Mouse (Mus musculus) myocyte (in vitro differentiated cells): Measurements from ENCODE around the gene Pcp4.

Source experiments
- CEBPB ChIP-seq: IDR thresholded peaks from 2 replicates; pipeline ENCODE4 v1.6.1; 2011; ENCODE audit warnings: mild to moderate bottlenecking, moderate library complexity; ENCODE audit not compliant: poor library complexity, insufficient read depth, severe bottlenecking
- E2F4 ChIP-seq: IDR thresholded peaks from one replicate; pipeline ENCODE4 v1.6.1; 2011; ENCODE audit warnings: mild to moderate bottlenecking, control low read depth, moderate library complexity; ENCODE audit not compliant: insufficient read depth
- MAX ChIP-seq: IDR thresholded peaks from one replicate; pipeline ENCODE4 v1.6.1; 2011; ENCODE audit warnings: low read depth, mild to moderate bottlenecking, control low read depth
- MYOG ChIP-seq, 3 experiments: IDR thresholded peaks; one replicate each; pipeline ENCODE4 v1.6.1; 2011; ENCODE audit warnings: control low read depth in 2 of 3, low read depth in 2 of 3, mild to moderate bottlenecking in 2 of 3; ENCODE audit not compliant: insufficient read length in 2 of 3, control insufficient read depth in 1 of 3, insufficient read depth in 1 of 3
- POLR2A ChIP-seq: IDR thresholded peaks from one replicate; pipeline ENCODE4 v1.6.1; 2011; ENCODE audit warnings: low read depth, mild to moderate bottlenecking, control low read depth, moderate library complexity; ENCODE audit not compliant: insufficient read length
- SRF ChIP-seq: IDR thresholded peaks from one replicate; pipeline ENCODE4 v1.6.1; 2011; ENCODE audit warnings: low read depth; ENCODE audit not compliant: control insufficient read depth, insufficient read length
- USF1 ChIP-seq: IDR thresholded peaks from one replicate; pipeline ENCODE4 v1.6.1; 2011; ENCODE audit warnings: low read depth, mild to moderate bottlenecking, control low read depth, moderate library complexity

- no peak for TF ChIP-seq CEBPB
- TF ChIP-seq E2F4, result no peak
- TF ChIP-seq POLR2A, result no peak
- no peak for TF ChIP-seq USF1
- TF ChIP-seq MAX, result no peak
- TF ChIP-seq SRF, result no peak
- no peak for TF ChIP-seq MYOG (IDR thresholded peaks at IDR 0.05; ENCODE audit: control insufficient read depth in 1 of 3, insufficient read depth in 1 of 3, insufficient read length in 2 of 3, low read depth in 2 of 3)
These were observed 34.1 kb upstream of the Pcp4 start for GRCm38 (mm10) chr16:96433266-96433665.
